Mouse (Mus musculus): ENCODE results near the gene Gpd1.
"Not testable (repeated sequence)": the region's sequence is repeated elsewhere in the genome, so short reads cannot be mapped to it uniquely, and the experiment has no call there.

The Gpd1 gene

GRCm38 (mm10) chr15:99721921-99722743, 4.8 kb downstream of the Gpd1 start:
- DNase-seq (ENCODE audit: low read depth, low spot score), result no peak

GRCm38 (mm10) chr15:99723120-99723514, 5.8 kb downstream of the Gpd1 start:
- no peak for DNase-seq (ENCODE audit: low read depth, low spot score)

- DNase-seq (ENCODE audit: low read depth, low spot score), result peak; percentile 91
Observed at GRCm38 (mm10) chr15:99723515-99724291, 6.4 kb downstream of the Gpd1 start.

- DNase-seq (ENCODE audit: low read depth, low spot score), result peak; percentile 88
Observed at GRCm38 (mm10) chr15:99724292-99725021, 7.1 kb downstream of the Gpd1 start.

- DNase-seq (ENCODE audit: low read depth, low spot score), result peak; percentile 99
Observed at GRCm38 (mm10) chr15:99725341-99726155, 8.2 kb downstream of the Gpd1 start, which contains the start of gene Cox14. Cox14 (plus strand) TSS chr15:99725618.

GRCm38 (mm10) chr15:99726549-99726948, 9.2 kb downstream of the Gpd1 start:
- DNase-seq (ENCODE audit: low read depth, low spot score), result no peak

GRCm38 (mm10) chr15:99727039-99727438, 9.7 kb downstream of the Gpd1 start:
- not testable (repeated sequence) for DNase-seq (ENCODE audit: low read depth, low spot score)

- no peak for DNase-seq (ENCODE audit: low read depth, low spot score)
Observed at GRCm38 (mm10) chr15:99727525-99727924, 10.2 kb downstream of the Gpd1 start.

- DNase-seq (ENCODE audit: low read depth, low spot score), result no peak
Observed at GRCm38 (mm10) chr15:99728211-99728610, 10.9 kb downstream of the Gpd1 start.

GRCm38 (mm10) chr15:99729056-99729783, 11.9 kb downstream of the Gpd1 start:
- DNase-seq (ENCODE audit: low read depth, low spot score), result peak; percentile 67

- no peak for DNase-seq (ENCODE audit: low read depth, low spot score)
Observed at GRCm38 (mm10) chr15:99731167-99731566, 13.9 kb downstream of the Gpd1 start.

- no peak for DNase-seq (ENCODE audit: low read depth, low spot score)
Observed at GRCm38 (mm10) chr15:99731678-99732077, 14.4 kb downstream of the Gpd1 start.

GRCm38 (mm10) chr15:99733186-99733585, 15.9 kb downstream of the Gpd1 start:
- no peak for DNase-seq (ENCODE audit: low read depth, low spot score)

GRCm38 (mm10) chr15:99735631-99736030, 18.3 kb downstream of the Gpd1 start:
- DNase-seq (ENCODE audit: low read depth, low spot score), result no peak

- no peak for DNase-seq (ENCODE audit: low read depth, low spot score)
Observed at GRCm38 (mm10) chr15:99736675-99737074, 19.4 kb downstream of the Gpd1 start.

GRCm38 (mm10) chr15:99740229-99740628, 22.9 kb downstream of the Gpd1 start:
- no peak for DNase-seq (ENCODE audit: low read depth, low spot score)

GRCm38 (mm10) chr15:99754204-99754603, 36.9 kb downstream of the Gpd1 start:
- no peak for DNase-seq (ENCODE audit: low read depth, low spot score)

GRCm38 (mm10) chr15:99767467-99767866, 50.2 kb downstream of the Gpd1 start:
- DNase-seq (ENCODE audit: low read depth, low spot score), result no peak

- DNase-seq (ENCODE audit: low read depth, low spot score), result no peak
Observed at GRCm38 (mm10) chr15:99768761-99769160, 51.4 kb downstream of the Gpd1 start.

GRCm38 (mm10) chr15:99771004-99771500, 53.7 kb downstream of the Gpd1 start:
- no peak for DNase-seq (ENCODE audit: low read depth, low spot score)
